Mouse (Mus musculus) heart, adult 2 months (tissue): ENCODE data around the gene Tsc1. TPM values are rescaled to one million over a fixed set of nuclear protein-coding genes. Genes with fewer than 3 reads are reported as not detected.

Experiments used
- DNase-seq, 2 experiments: peaks; one replicate each; pipeline ENCODE4 v3.0.0; 2021
- H3K27ac ChIP-seq: fragments of 200-600 bp; 2 replicates; pipeline ENCODE4 v1.8.1; 2022
- H3K27me3 ChIP-seq: fragments of 200-500 bp; 2 replicates; pipeline ENCODE4 v1.6.1; 2012; ENCODE audit warnings: mild to moderate bottlenecking, low read length, inconsistent platforms, mixed read lengths; ENCODE audit not compliant: control insufficient read depth, insufficient read depth
- H3K36me3 ChIP-seq: fragments of 200-500 bp; 2 replicates; pipeline ENCODE4 v1.6.1; 2012; ENCODE audit warnings: low read length, inconsistent platforms; ENCODE audit not compliant: control insufficient read depth, insufficient read depth
- H3K4me1 ChIP-seq: fragments of 200-500 bp; 2 replicates; pipeline ENCODE4 v1.6.1; 2011; ENCODE audit warnings: low read length; ENCODE audit not compliant: control insufficient read depth, insufficient read depth
- H3K4me3 ChIP-seq: fragments of 200-600 bp; 2 replicates; pipeline ENCODE4 v1.8.1; 2022
- H3K79me2 ChIP-seq: fragments of 200-500 bp; replicated peaks from 2 replicates; pipeline ENCODE4 v1.6.1; 2012; ENCODE audit warnings: mild to moderate bottlenecking, inconsistent platforms, low read length, moderate library complexity, mixed read lengths; ENCODE audit not compliant: control insufficient read depth, insufficient read depth
- H3K9ac ChIP-seq: fragments of 200-500 bp; 2 replicates; pipeline ENCODE4 v1.6.1; 2012; ENCODE audit warnings: low read depth, mild to moderate bottlenecking, control low read depth, inconsistent platforms, low read length, mixed read lengths
- CTCF ChIP-seq: fragments of 200-600 bp; IDR thresholded peaks from 2 replicates; pipeline ENCODE4 v1.8.1; 2022; ENCODE audit warnings: antibody characterized with exemption, mild to moderate bottlenecking, moderate library complexity
- EP300 ChIP-seq: fragments of 200-500 bp; IDR thresholded peaks from 2 replicates; pipeline ENCODE4 v1.6.1; 2011; ENCODE audit warnings: low read depth, low read length, control low read depth; ENCODE audit not compliant: insufficient read depth
- POLR2A ChIP-seq: fragments of 200-500 bp; IDR thresholded peaks from 2 replicates; pipeline ENCODE4 v1.6.1; 2011; ENCODE audit warnings: mild to moderate bottlenecking, low read depth, low read length, control low read depth; ENCODE audit not compliant: insufficient read depth
- WGBS: fragments of 180-500 bp; shearing (Covaris S2); methylation state at CpG from one replicate; pipeline ENCODE4 v1.1.7; 2018; 5-methylcytosine and 5-hydroxymethylcytosine counted together
- intact Hi-C: fragments of 180-260 bp; cut with DNase I; formaldehyde crosslinking; loops from one replicate; pipeline ENCODE4 v1.15.1; 2025
- polyA plus RNA-seq: library from polyadenylated mRNA; depleted of rRNA; stranded (reverse); fragments of >200 nt; gene quantifications from 2 replicates; pipeline ENCODE4 v1.2.3, GENCODE M21; 2012
- total RNA-seq, 2 experiments: library from RNA; stranded (reverse); gene quantifications; 2 replicates each; pipeline ENCODE4 v1.2.3; 2021

Tsc1 gene
- total and polyA plus RNA-seq, 3 experiments, result 11.5 to 29.3 (median 24.9) TPM

GRCm38 (mm10) chr2:28698566-28698965 lies 57.5 kb downstream of the Tsc1 start:
- TF ChIP-seq POLR2A (no peak), CTCF (no peak), EP300 (no peak)
- Histone ChIP-seq H3K79me2 (no peaks in the 10 kb centered on the region), H3K36me3 (no peaks in the 10 kb centered on the region), H3K4me3 (no peak overlapping the region), H3K27ac (no peak overlapping the region), H3K4me1 (no peaks in the 10 kb centered on the region), H3K9ac (no peak overlapping the region), H3K27me3 (no peaks in the 10 kb centered on the region)
- WGBS, result 68% methylated on average over 5 of the region's 5 CpGs
- intact Hi-C loops, result no loop called here
- DNase-seq, result peak; percentile 12 to 23

GRCm38 (mm10) chr2:28699361-28700335 lies 58.6 kb downstream of the Tsc1 start, which contains the start of the genes Spaca9 and Ak8:
TSS of gene Spaca9 (minus strand) at chr2:28699727.
TSS of gene Ak8 (plus strand) at chr2:28700164.
- Histone ChIP-seq H3K4me1 (no peaks in the 10 kb centered on the region), H3K36me3 (no peaks in the 10 kb centered on the region), H3K27ac (no peak within 1 kb of the TSS), H3K27me3 (no peaks in the 10 kb centered on the region), H3K9ac (peak within 1 kb of the TSS; percentile 60), H3K79me2 (no peaks in the 10 kb centered on the region), H3K4me3 (peak within 1 kb of the TSS; percentile 66)
- intact Hi-C loops, result no loop called here
- no peak for TF ChIP-seq POLR2A
- no peak for TF ChIP-seq EP300
- no peak for TF ChIP-seq CTCF
- peak; percentile 77 to 81 for DNase-seq
- under 1% methylated on average over 53 of the region's 53 CpGs for WGBS

- H3K4me1 ChIP-seq, result no peaks in the 10 kb centered on the region
- no peak overlapping the region for H3K9ac ChIP-seq
- no peak overlapping the region for H3K27ac ChIP-seq
- no peaks in the 10 kb centered on the region for H3K27me3 ChIP-seq
- no peak for TF ChIP-seq POLR2A
- no peak for TF ChIP-seq EP300
- TF ChIP-seq CTCF, result no peak
- DNase-seq, result no peak
- intact Hi-C loops, result no loop called here
- no peaks in the 10 kb centered on the region for H3K79me2 ChIP-seq
- 51% methylated on average over 8 of the region's 8 CpGs for WGBS
- H3K4me3 ChIP-seq, result no peak overlapping the region
- H3K36me3 ChIP-seq, result no peaks in the 10 kb centered on the region
Observed at GRCm38 (mm10) chr2:28701646-28702262, 60.7 kb downstream of the Tsc1 start.

GRCm38 (mm10) chr2:28706106-28706636 lies 65.1 kb downstream of the Tsc1 start:
- no peak overlapping the region for H3K27ac ChIP-seq

GRCm38 (mm10) chr2:28706787-28707186 lies 65.8 kb downstream of the Tsc1 start:
- no peaks in the 10 kb centered on the region for H3K36me3 ChIP-seq
- H3K9ac ChIP-seq, result no peak overlapping the region
- no peaks in the 10 kb centered on the region for H3K27me3 ChIP-seq
- DNase-seq, result no peak
- H3K4me1 ChIP-seq, result no peaks in the 10 kb centered on the region
- WGBS, result 55% methylated on average over 6 of the region's 6 CpGs
- intact Hi-C loops, result no loop called here
- no peaks in the 10 kb centered on the region for H3K79me2 ChIP-seq
- TF ChIP-seq EP300 (no peak), POLR2A (no peak), CTCF (no peak)
- H3K4me3 ChIP-seq, result no peak overlapping the region
- no peak overlapping the region for H3K27ac ChIP-seq

More at GRCm38 (mm10) chr2:28706106-28706636, 65.1 kb downstream of the Tsc1 start:
- H3K9ac ChIP-seq, result no peak overlapping the region
- H3K79me2 ChIP-seq, result no peaks in the 10 kb centered on the region
- 59% methylated on average over 8 of the region's 8 CpGs for WGBS
- H3K4me1 ChIP-seq, result no peaks in the 10 kb centered on the region
- H3K27me3 ChIP-seq, result no peaks in the 10 kb centered on the region
- DNase-seq, result no peak
- TF ChIP-seq EP300, result no peak
- H3K4me3 ChIP-seq, result no peak overlapping the region
- intact Hi-C loops, result no loop called here
- H3K36me3 ChIP-seq, result no peaks in the 10 kb centered on the region

- 85% methylated on average over 8 of the region's 8 CpGs for WGBS
- Histone ChIP-seq H3K9ac (no peak overlapping the region), H3K27ac (no peak overlapping the region), H3K27me3 (no peaks in the 10 kb centered on the region), H3K4me1 (no peaks in the 10 kb centered on the region), H3K79me2 (no peaks in the 10 kb centered on the region), H3K36me3 (no peaks in the 10 kb centered on the region), H3K4me3 (no peak overlapping the region)
- intact Hi-C loops, result no loop called here
- no peak for TF ChIP-seq CTCF
- no peak for TF ChIP-seq POLR2A
- no peak for TF ChIP-seq EP300
- DNase-seq, result no peak
Observed at GRCm38 (mm10) chr2:28713036-28713435, 72.0 kb downstream of the Tsc1 start.
